Mouse (Mus musculus) hindbrain, embryonic 12.5 days (tissue): ENCODE measurements around the gene Fam120b. TPM values are rescaled to one million over a fixed set of nuclear protein-coding genes. Genes with fewer than 3 reads are reported as not detected.

Experiments
- ATAC-seq: fragments of 200-750 bp; cut with Nextera tagmentation; 2 replicates; pipeline ENCODE4 v1.8.0; 2017; ENCODE audit warnings: moderate TSS enrichment; ENCODE audit not compliant: low FRiP score
- H3K27ac ChIP-seq: fragments of 300-500 bp; sonication (generic); 2 replicates; pipeline ENCODE4 v1.5.1; 2016; ENCODE audit warnings: mild to moderate bottlenecking
- H3K27me3 ChIP-seq: fragments of 300-500 bp; sonication (generic); 2 replicates; pipeline ENCODE4 v1.6.1; 2016; ENCODE audit warnings: mild to moderate bottlenecking
- H3K36me3 ChIP-seq: fragments of 300-500 bp; sonication (generic); 2 replicates; pipeline ENCODE4 v1.6.1; 2016; ENCODE audit warnings: mild to moderate bottlenecking
- H3K4me1 ChIP-seq: fragments of 300-500 bp; sonication (generic); 2 replicates; pipeline ENCODE4 v1.6.1; 2016
- H3K4me2 ChIP-seq: fragments of 300-500 bp; sonication (generic); replicated peaks from 2 replicates; pipeline ENCODE4 v1.6.1; 2016; ENCODE audit warnings: mild to moderate bottlenecking
- H3K4me3 ChIP-seq: fragments of 300-500 bp; sonication (generic); 2 replicates; pipeline ENCODE4 v1.5.1; 2016; ENCODE audit warnings: mild to moderate bottlenecking
- H3K9ac ChIP-seq: fragments of 300-500 bp; sonication (generic); 2 replicates; pipeline ENCODE4 v1.6.1; 2016; ENCODE audit warnings: mild to moderate bottlenecking, moderate library complexity
- H3K9me3 ChIP-seq: fragments of 300-500 bp; sonication (generic); replicated peaks from 2 replicates; pipeline ENCODE4 v1.6.1; 2016; ENCODE audit warnings: mild to moderate bottlenecking
- WGBS: fragments of 180-500 bp; shearing (Covaris S2); methylation state at CpG from one replicate; pipeline ENCODE4 v1.1.7; 2016; 5-methylcytosine and 5-hydroxymethylcytosine counted together
- polyA plus RNA-seq: library from polyadenylated mRNA; unstranded; fragments of >200 nt; fragmentation: Nextera tagmentation; extraction: Ambion mirVana; gene quantifications from 2 replicates; pipeline ENCODE4 v1.2.1, GENCODE M21; 2016

Fam120b gene
- polyA plus RNA-seq, 1 experiment from 2014 or later = 41.6 TPM

GRCm38 (mm10) chr17:15372931-15373652 lies 22.9 kb upstream of the Fam120b start:
- H3K4me3 ChIP-seq = peak overlapping the region; percentile 79
- peaks cover 64% of the 10 kb centered on the region for H3K4me1 ChIP-seq
- no peak for ATAC-seq
- H3K36me3 ChIP-seq = peaks cover 30% of the 10 kb centered on the region
- H3K9me3 ChIP-seq = no peaks in the 10 kb centered on the region
- peaks cover 20% of the 10 kb centered on the region for H3K27me3 ChIP-seq
- peak overlapping the region; percentile 55; the same call in 1 of the 2 replicates for H3K27ac ChIP-seq
- peak overlapping the region; percentile 89 for H3K9ac ChIP-seq
- WGBS = 55% methylated on average over 15 of the region's 15 CpGs
- H3K4me2 ChIP-seq = peak overlapping the region; percentile 85

DNA sequence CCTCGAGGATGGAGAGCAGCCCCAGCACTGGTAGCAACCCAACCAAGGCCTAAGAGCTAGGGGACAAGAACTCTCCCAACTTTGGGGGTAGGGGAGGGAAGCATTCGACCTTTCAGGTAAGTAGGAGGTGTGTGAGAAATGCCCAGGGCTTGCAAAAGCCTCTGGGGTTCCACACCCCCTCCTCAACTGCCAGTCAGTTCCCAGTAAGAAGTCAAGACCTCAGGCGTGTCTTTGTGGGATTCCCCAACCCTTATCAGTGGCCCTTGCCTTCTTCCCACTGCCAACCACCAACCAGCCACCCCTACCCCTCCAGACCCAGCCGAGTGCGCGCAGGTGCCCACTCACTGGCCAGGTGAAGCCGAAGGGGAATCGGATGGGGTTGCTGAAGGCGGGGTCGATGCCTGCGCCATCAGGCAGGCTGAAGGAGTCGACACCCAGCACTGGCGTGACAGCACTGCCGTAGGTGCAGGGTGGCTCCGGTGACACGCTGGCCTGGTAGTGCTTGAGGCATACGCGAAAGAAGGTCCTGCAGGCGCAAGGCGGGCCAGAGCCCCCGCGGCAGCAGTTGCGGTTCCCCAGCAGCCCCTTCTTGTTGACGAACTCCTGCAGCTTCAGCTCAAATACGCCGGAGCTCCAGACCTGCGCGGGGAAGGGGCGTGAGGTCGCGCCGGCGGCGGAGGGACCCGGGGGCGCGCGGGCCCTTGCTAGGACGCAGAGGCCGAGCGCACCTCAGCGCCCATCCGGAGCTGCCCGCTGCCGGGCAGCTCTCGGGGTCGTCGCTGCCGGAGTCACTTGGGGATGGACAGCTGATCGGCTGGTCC lies 21.5 kb upstream of the Fam120b start:
- no peak for ATAC-seq
- Histone ChIP-seq H3K4me2 (peak overlapping the region; percentile 85), H3K9me3 (no peaks in the 10 kb centered on the region), H3K9ac (peak overlapping the region; percentile 89), H3K4me3 (peak overlapping the region; percentile 79), H3K27ac (peak overlapping the region; percentile 98), H3K27me3 (peaks cover 26% of the 10 kb centered on the region), H3K36me3 (peaks cover 16% of the 10 kb centered on the region), H3K4me1 (peaks cover 71% of the 10 kb centered on the region)
- WGBS = 1% methylated on average over 50 of the region's 50 CpGs

DNA sequence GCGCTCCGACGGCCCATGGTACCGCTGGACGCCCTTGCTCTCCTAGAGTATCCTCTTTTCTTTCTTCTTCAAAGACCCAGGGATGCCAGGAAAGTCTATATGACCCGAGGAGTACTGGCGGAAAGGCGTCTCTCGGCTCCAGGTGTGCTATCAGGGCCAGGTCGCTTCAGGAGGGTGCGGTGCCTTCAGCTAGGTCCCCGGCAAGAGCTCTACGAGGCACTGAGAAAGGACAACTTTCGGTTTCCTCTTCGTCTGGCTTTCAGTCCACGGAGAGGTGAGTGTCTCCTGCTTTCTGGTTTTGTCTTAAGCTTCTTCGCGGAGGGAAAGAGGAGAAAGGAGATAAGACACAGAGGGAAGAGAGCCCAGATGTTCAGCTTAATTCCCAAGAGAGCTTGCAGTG lies 20.8 kb upstream of the Fam120b start:
- peaks cover 72% of the 10 kb centered on the region for H3K4me1 ChIP-seq
- 1% methylated on average over 18 of the region's 18 CpGs for WGBS
- no peaks in the 10 kb centered on the region for H3K9me3 ChIP-seq
- H3K36me3 ChIP-seq = peaks cover 9% of the 10 kb centered on the region
- peak overlapping the region; percentile 79 for H3K4me3 ChIP-seq
- ATAC-seq = no peak
- peak overlapping the region; percentile 89 for H3K9ac ChIP-seq
- H3K27me3 ChIP-seq = peaks cover 33% of the 10 kb centered on the region
- peak overlapping the region; percentile 98 for H3K27ac ChIP-seq
- peak overlapping the region; percentile 85 for H3K4me2 ChIP-seq

DNA sequence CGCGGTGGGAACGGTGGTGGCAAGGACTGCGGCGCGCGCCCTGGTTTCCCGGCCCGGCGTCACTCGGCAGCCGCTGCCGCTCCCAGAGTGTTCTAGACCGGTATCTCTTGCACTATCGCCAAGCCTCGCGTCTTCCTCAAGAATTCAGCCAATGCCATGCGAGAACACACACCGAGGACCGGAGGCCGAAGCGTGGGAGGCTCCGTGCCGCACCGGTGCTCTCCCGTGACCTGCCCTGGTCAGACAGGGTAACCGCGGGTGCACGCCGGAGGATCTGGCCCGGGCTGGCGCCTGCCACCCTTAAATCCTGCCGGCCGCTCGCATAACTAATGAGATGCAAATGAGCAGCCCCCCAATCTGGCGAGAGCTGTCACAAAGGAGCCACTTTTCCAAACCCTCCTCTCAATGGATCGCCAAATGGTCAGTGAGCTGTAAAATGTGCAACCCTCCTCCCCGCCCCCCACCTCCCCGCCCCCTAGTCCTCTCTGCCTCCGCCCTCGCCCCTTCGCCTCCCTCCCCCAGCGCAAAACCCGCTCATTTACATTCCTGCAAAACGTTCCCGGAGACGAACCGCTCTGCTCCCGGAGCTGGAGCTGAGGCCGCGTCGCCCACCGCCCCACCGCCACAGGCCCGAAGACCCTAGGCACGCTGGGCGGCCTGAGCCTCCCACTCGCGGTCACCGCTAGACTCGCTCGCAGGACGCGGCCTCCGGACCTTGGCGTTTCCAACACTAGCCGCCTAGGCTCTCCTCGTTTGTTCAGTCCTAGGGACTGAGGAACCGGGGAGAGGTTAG lies 20.1 kb upstream of the Fam120b start:
- ATAC-seq = peak; percentile 65
- Histone ChIP-seq H3K4me3 (peak overlapping the region; percentile 79), H3K9me3 (no peaks in the 10 kb centered on the region), H3K36me3 (peaks cover 2% of the 10 kb centered on the region), H3K27ac (peak overlapping the region; percentile 98), H3K9ac (peak overlapping the region; percentile 89), H3K27me3 (peaks cover 31% of the 10 kb centered on the region), H3K4me2 (peak overlapping the region; percentile 85), H3K4me1 (peaks cover 72% of the 10 kb centered on the region)
- WGBS = under 1% methylated on average over 67 of the region's 69 CpGs

DNA sequence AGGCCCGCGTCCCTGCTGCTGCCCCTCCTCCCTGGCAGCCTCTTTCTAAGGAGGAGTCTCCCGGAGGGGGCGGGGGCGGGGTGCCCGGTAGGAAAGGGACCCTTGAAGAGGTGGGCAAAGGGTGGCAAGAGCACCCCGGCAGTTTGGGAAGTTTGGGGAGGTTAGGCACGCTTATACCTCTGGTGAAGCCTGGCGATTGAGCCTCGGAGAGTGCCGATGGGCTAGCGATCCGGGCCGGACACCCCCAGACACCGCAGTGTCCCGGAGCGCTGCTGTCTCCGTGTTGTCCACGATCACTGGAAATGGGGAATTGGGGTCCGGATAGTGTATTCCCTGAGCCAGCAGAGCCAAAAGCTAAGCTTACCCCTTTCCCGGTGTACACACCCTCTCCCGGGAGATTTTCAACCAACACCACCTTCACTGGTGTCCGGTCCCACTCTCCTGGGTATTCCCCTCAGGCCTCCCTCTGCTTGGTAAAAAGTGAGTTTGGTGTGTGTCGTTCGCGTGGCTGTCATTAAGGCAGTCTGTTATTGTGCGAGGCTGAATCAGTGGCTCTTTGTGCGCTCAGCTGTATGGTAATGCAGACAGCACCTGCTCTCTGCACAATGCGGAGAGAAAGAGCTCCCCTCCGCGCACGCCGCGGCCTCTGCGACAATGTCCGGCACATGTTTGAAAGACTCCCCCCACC lies 19.4 kb upstream of the Fam120b start, which contains the start of gene Dll1:
Gene Dll1 (minus strand): TSS at position 379 of the 688 bp plus-strand sequence.
- Histone ChIP-seq H3K4me2 (peak within 1 kb of the TSS; percentile 85), H3K4me3 (peak within 1 kb of the TSS; percentile 79), H3K9ac (peak within 1 kb of the TSS; percentile 89), H3K9me3 (no peaks in the 10 kb centered on the region), H3K4me1 (peaks cover 76% of the 10 kb centered on the region), H3K27me3 (peaks cover 38% of the 10 kb centered on the region), H3K27ac (peak within 1 kb of the TSS; percentile 98), H3K36me3 (no peaks in the 10 kb centered on the region)
- under 1% methylated on average over 36 of the region's 36 CpGs for WGBS
- peak; percentile 42 for ATAC-seq

- H3K4me1 ChIP-seq = peaks cover 74% of the 10 kb centered on the region
- no peaks in the 10 kb centered on the region for H3K9me3 ChIP-seq
- H3K36me3 ChIP-seq = no peaks in the 10 kb centered on the region
- peak overlapping the region; percentile 85 for H3K4me2 ChIP-seq
- H3K27me3 ChIP-seq = peaks cover 48% of the 10 kb centered on the region
- no peak overlapping the region for H3K9ac ChIP-seq
- no peak for ATAC-seq
- H3K27ac ChIP-seq = peak overlapping the region; percentile 98
- H3K4me3 ChIP-seq = no peak overlapping the region
- WGBS = 3% methylated on average over 1 of the region's 1 CpGs
Measured at GRCm38 (mm10) chr17:15377901-15378300, 18.1 kb upstream of the Fam120b start.

DNA sequence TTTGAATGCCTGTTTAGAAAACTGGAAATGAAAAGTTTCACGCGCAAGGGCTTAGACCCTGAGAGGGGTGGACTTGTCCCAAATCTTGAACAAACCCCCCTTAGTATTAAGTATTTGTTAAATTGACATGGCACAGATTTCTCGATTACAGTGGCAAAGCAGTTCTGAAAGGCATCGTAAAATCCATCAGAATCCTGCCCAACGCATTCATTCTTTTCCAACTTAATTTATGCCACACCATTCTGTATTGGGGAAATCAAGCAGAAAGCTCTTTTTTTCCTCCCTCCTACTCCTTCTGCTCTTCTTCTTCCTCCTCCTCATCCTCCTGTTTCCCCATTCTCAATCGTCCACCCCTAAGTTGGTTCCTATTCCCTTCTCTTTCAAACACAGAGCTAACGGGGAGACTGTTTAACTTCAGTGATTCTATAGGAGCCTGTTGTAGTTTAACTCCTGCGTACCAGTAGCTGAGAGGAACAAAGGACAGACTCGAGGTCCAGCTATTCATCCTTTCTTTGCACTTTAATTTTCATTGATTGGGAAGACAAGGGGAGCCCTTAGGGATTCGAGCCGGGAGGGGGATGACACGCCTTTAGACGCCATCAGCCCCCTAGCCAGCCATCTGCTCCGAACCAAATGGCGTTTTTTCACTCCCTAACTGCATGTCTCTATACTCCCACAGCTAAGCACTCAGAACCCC lies 17.4 kb upstream of the Fam120b start:
- Histone ChIP-seq H3K36me3 (no peaks in the 10 kb centered on the region), H3K9ac (no peak overlapping the region), H3K4me1 (peaks cover 68% of the 10 kb centered on the region), H3K4me3 (no peak overlapping the region), H3K27ac (peak overlapping the region; percentile 98), H3K4me2 (peak overlapping the region; percentile 85), H3K27me3 (peaks cover 44% of the 10 kb centered on the region), H3K9me3 (no peaks in the 10 kb centered on the region; the same call in 1 of the 2 replicates)
- 0 out of 2 replicates have a peak, but pooled peaks have one; percentile 7 for ATAC-seq
- 3% methylated on average over 15 of the region's 15 CpGs for WGBS

DNA sequence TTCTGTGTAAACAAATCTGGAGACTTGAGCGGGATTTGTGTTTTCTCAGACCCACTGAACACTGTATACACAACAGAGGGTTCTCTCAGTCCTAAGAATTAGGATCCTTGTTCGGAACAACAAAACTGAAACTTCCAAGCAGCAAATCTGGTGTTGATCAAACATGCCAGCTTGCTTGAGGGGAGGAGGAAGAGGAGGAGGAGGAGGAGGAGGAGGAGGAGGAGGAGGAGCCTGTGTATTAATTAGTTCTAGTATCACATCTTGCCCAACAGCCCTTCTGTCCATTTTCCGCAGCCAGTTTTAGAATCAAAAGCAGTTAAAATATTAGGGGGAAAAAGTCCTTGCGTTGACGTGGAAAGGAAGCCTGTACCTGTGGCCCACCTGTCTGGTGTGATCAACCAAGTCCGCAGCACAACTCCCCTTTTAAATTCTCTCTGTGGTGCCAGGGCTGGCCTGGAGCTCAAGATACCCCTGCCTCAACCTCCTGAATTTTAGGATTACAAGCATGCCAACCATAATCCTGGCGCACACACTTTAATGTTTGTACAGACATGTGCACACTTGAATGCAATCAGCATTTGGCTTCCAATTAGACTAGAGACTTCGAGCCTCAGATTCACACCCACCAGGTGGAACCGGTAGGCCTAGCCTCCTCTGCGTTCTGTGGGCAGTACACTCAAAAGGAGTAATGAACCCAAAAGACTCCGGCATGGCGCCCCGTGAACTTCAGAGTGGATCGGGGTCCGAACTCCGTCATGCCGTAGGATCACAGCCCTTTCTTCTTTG lies 16.1 kb upstream of the Fam120b start:
- ATAC-seq = no peak
- H3K36me3 ChIP-seq = no peaks in the 10 kb centered on the region
- peak overlapping the region; percentile 98 for H3K27ac ChIP-seq
- H3K4me2 ChIP-seq = peak overlapping the region; percentile 85
- peaks cover 57% of the 10 kb centered on the region for H3K4me1 ChIP-seq
- no peak overlapping the region for H3K9ac ChIP-seq
- H3K27me3 ChIP-seq = peaks cover 38% of the 10 kb centered on the region
- WGBS = 7% methylated on average over 17 of the region's 17 CpGs
- H3K4me3 ChIP-seq = peak overlapping the region; percentile 37
- no peaks in the 10 kb centered on the region; the same call in 1 of the 2 replicates for H3K9me3 ChIP-seq

DNA sequence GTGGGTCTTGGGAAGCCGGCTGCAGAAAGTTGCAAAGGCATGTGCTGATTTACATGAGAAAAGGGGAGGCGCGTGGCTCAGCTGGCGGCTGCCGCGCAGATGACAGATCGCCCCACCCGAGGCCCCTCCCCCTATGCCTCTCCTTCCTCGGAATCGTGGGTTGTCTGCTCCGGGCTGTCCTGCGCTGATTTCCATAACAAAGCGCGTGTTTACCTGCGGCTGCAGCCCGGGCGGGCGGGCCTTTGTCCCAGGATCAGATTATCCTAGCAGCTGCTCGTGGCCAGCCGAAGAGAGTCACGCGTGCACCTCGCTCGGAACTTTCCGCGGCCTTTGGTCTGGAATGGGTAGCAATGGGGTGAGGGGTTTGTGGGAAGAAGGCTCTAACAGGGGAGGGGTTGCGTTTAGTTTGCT lies 15.4 kb upstream of the Fam120b start:
- Histone ChIP-seq H3K27me3 (peaks cover 38% of the 10 kb centered on the region), H3K4me3 (peak overlapping the region; percentile 37), H3K9me3 (no peaks in the 10 kb centered on the region; the same call in 1 of the 2 replicates), H3K27ac (peak overlapping the region; percentile 98), H3K4me2 (peak overlapping the region; percentile 85), H3K36me3 (no peaks in the 10 kb centered on the region), H3K4me1 (peaks cover 57% of the 10 kb centered on the region), H3K9ac (peak overlapping the region; percentile 62)
- ATAC-seq = peak; percentile 65
- under 1% methylated on average over 27 of the region's 27 CpGs for WGBS

DNA sequence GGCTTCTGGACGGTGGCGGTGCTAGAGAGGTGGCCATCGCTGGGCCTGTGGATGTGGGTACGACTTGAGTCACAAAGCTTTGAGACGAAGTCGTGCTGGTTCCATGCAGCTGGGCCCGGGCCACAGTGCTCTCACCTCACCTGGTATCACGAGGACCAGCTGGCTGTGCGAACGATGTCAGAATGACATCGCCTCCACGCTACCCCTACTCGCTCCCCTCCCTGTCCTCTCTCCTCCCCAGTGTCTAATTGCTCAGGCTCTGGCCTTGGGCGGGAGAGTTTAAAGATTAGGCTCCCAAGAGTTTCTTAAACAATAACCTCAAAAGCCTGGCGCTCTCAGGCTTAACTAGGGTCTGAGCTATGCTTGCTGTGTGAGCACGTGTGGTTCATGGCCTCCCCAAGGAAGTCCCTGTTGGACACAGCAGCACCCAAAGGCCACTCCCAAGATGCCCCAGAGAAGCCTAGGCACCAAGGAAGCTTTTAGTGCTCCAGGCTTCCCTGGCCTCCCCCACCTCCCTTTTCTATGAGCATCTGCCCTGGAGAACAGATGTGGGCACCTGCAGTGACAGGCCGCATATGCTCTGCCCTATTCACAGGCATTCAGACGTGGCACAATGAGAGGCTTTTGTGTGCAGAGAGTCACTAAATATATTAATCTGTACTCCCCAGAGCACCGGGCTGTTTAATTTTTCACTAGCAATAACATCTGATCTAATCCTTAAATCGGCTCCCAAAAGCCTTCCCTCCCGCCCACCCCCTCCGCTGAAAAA lies 14.7 kb upstream of the Fam120b start:
- peak overlapping the region; percentile 98 for H3K27ac ChIP-seq
- peak overlapping the region; percentile 85 for H3K4me2 ChIP-seq
- no peaks in the 10 kb centered on the region; the same call in 1 of the 2 replicates for H3K9me3 ChIP-seq
- peak overlapping the region; percentile 62 for H3K9ac ChIP-seq
- peaks cover 57% of the 10 kb centered on the region for H3K4me1 ChIP-seq
- peak; percentile 27 for ATAC-seq
- H3K27me3 ChIP-seq = peaks cover 38% of the 10 kb centered on the region
- peak overlapping the region; percentile 37 for H3K4me3 ChIP-seq
- H3K36me3 ChIP-seq = no peaks in the 10 kb centered on the region
- 3% methylated on average over 22 of the region's 22 CpGs for WGBS
